Mouse (Mus musculus) lung, postnatal 10 days (tissue): Measurements from ENCODE around the gene Slc30a9.
A peak's percentile ranks its signal among the peaks of the same experiment; 100 is the strongest.

Source experiments
- DNase-seq: peaks from one replicate; pipeline ENCODE4 v3.0.0; 2021

Slc30a9 gene

GRCm38 (mm10) chr5:67306698-67307521 lies at the start of gene Slc30a9:
TSS of gene Slc30a9 (plus strand) at chr5:67306955.
- DNase-seq: peak; percentile 94

GRCm38 (mm10) chr5:67258473-67258872 lies 48.3 kb upstream of the Slc30a9 start:
- no peak for DNase-seq

GRCm38 (mm10) chr5:67260159-67260530 lies 46.6 kb upstream of the Slc30a9 start:
- DNase-seq: no peak

- peak; percentile 97 for DNase-seq
Observed at GRCm38 (mm10) chr5:67260531-67261371, 46.0 kb upstream of the Slc30a9 start, which contains the start of gene Tmem33. TSS of gene Tmem33 (plus strand) at chr5:67260565.

- no peak for DNase-seq
Observed at GRCm38 (mm10) chr5:67262964-67263363, 43.8 kb upstream of the Slc30a9 start.

GRCm38 (mm10) chr5:67266106-67266505 lies 40.6 kb upstream of the Slc30a9 start:
- no peak for DNase-seq

GRCm38 (mm10) chr5:67269309-67269708 lies 37.4 kb upstream of the Slc30a9 start:
- DNase-seq: no peak

GRCm38 (mm10) chr5:67279407-67279806 lies 27.3 kb upstream of the Slc30a9 start:
- DNase-seq: no peak

- DNase-seq: no peak
Observed at GRCm38 (mm10) chr5:67279840-67280239, 26.9 kb upstream of the Slc30a9 start.

GRCm38 (mm10) chr5:67280400-67280799 lies 26.4 kb upstream of the Slc30a9 start:
- DNase-seq: no peak

- DNase-seq: no peak
Observed at GRCm38 (mm10) chr5:67295029-67295428, 11.7 kb upstream of the Slc30a9 start.

- no peak for DNase-seq
Observed at GRCm38 (mm10) chr5:67295682-67296081, 11.1 kb upstream of the Slc30a9 start.

- DNase-seq: no peak
Observed at GRCm38 (mm10) chr5:67296171-67296570, 10.6 kb upstream of the Slc30a9 start.

- DNase-seq: no peak
Observed at GRCm38 (mm10) chr5:67297026-67297813, 9.5 kb upstream of the Slc30a9 start.

GRCm38 (mm10) chr5:67299847-67300412 lies 6.8 kb upstream of the Slc30a9 start:
- no peak for DNase-seq

GRCm38 (mm10) chr5:67300926-67301597 lies 5.7 kb upstream of the Slc30a9 start:
- DNase-seq: no peak

- peak; percentile 26 for DNase-seq
Observed at GRCm38 (mm10) chr5:67301722-67302331, 4.9 kb upstream of the Slc30a9 start.

- no peak for DNase-seq
Observed at GRCm38 (mm10) chr5:67303816-67304215, 2.9 kb upstream of the Slc30a9 start.

- no peak for DNase-seq
Observed at GRCm38 (mm10) chr5:67307659-67308222, 986 bp downstream of the Slc30a9 start.

- no peak for DNase-seq
Observed at GRCm38 (mm10) chr5:67311811-67312521, 5.2 kb downstream of the Slc30a9 start.

GRCm38 (mm10) chr5:67312522-67312851 lies 5.7 kb downstream of the Slc30a9 start:
- DNase-seq: no peak
